Mouse (Mus musculus): ENCODE results near the gene 1700025G04Rik.

DNA sequence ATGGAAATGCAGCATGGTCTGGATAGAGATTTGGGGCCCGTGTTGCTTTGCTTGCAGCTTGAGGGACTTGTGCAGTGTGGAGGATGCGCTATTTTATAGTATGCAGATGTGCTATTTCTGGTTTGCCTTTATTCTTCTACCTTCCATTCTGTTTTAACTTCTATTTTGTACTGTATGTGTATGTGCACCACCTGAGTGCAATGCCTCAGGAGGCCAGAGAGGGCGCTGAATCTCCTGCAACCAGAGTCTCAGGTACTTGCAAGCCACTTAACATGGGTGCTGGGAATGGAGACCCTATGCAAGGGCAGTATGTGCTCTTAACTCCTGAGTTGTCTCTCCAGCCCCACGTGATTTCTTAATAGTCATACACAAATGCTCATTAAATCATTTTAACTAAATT, 98.4 kb downstream of the 1700025G04Rik start:
- TF ChIP-seq CTCF (IDR thresholded peaks at IDR 0.05) (peak; percentile 14; the same call in 1 of the 2 replicates), EP300 (IDR thresholded peaks at IDR 0.05) (no peak)

All from lung, postnatal 0 days (tissue).